Mouse (Mus musculus): ENCODE data around the gene Cadm2.

Cadm2 gene

GRCm38 (mm10) chr16:67591015-67591414 lies 29.7 kb downstream of the Cadm2 start:
- no peak for DNase-seq (ENCODE audit: low read depth, low spot score)
- H3K27me3 ChIP-seq (ENCODE audit: control insufficient read depth, insufficient read depth, low read length, poor library complexity, severe bottlenecking), result no peaks in the 10 kb centered on the region
- no peaks in the 10 kb centered on the region for H3K36me3 ChIP-seq (ENCODE audit: control insufficient read depth, insufficient read depth, low read length, poor library complexity, severe bottlenecking)

- Histone ChIP-seq H3K36me3 (ENCODE audit: control insufficient read depth, insufficient read depth, low read length, poor library complexity, severe bottlenecking) (no peaks in the 10 kb centered on the region), H3K27me3 (ENCODE audit: control insufficient read depth, insufficient read depth, low read length, poor library complexity, severe bottlenecking) (no peaks in the 10 kb centered on the region)
- DNase-seq (ENCODE audit: low read depth, low spot score), result no peak
Observed at GRCm38 (mm10) chr16:67578842-67579517, 41.7 kb downstream of the Cadm2 start.

- Histone ChIP-seq H3K27me3 (ENCODE audit: control insufficient read depth, insufficient read depth, low read length, poor library complexity, severe bottlenecking) (no peaks in the 10 kb centered on the region), H3K36me3 (ENCODE audit: control insufficient read depth, insufficient read depth, low read length, poor library complexity, severe bottlenecking) (no peaks in the 10 kb centered on the region)
- DNase-seq (ENCODE audit: low read depth, low spot score), result no peak
Observed at GRCm38 (mm10) chr16:67575557-67575956, 45.2 kb downstream of the Cadm2 start.

DNA sequence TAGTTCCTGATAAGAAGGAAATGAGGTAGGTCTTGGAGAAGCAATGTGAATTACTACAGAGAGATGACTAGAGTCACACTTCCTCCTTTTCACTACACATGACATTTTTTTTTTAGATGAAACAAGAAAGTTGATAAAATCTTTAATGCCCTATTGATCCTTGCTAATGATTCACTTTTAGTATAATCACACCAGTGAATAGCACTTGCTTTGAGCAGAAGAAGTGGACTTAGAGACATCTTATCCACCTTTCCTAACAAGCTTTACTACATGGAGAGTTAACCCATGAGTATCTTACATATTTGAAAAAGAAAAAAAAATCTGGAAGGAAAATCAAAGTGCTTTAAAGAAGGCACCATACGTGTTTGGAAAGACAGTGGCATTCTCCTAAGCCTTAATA lies 93.7 kb downstream of the Cadm2 start:
- H3K27me3 ChIP-seq (ENCODE audit: control insufficient read depth, insufficient read depth, low read length, poor library complexity, severe bottlenecking), result no peaks in the 10 kb centered on the region
- DNase-seq (ENCODE audit: low read depth, low spot score), result no peak
- no peaks in the 10 kb centered on the region for H3K36me3 ChIP-seq (ENCODE audit: control insufficient read depth, insufficient read depth, low read length, poor library complexity, severe bottlenecking)

DNA sequence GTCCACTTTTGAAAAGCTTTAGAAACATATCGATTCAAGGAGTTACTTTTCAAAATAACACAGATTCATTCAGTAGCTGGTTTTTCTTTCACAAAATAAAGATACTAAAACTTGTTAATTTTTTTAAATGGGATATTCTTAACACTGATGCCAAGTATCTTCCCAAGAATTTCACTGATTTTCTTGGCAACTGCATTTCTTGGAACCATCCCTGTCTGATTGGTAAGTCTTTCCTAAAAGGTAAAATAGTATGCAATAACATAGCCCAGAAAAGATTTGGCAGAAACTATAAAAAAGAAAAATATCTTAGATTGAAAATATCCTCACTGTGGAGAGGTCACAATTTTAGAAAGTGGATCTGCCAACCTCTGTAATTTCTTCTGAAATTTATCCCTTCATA lies 95.8 kb downstream of the Cadm2 start:
- no peak for DNase-seq (ENCODE audit: low read depth, low spot score)
- no peaks in the 10 kb centered on the region for H3K36me3 ChIP-seq (ENCODE audit: control insufficient read depth, insufficient read depth, low read length, poor library complexity, severe bottlenecking)
- H3K27me3 ChIP-seq (ENCODE audit: control insufficient read depth, insufficient read depth, low read length, poor library complexity, severe bottlenecking), result no peaks in the 10 kb centered on the region

- no peak for DNase-seq (ENCODE audit: low read depth, low spot score)
- Histone ChIP-seq H3K27me3 (ENCODE audit: control insufficient read depth, insufficient read depth, low read length, poor library complexity, severe bottlenecking) (no peaks in the 10 kb centered on the region), H3K36me3 (ENCODE audit: control insufficient read depth, insufficient read depth, low read length, poor library complexity, severe bottlenecking) (no peaks in the 10 kb centered on the region)
Observed at GRCm38 (mm10) chr16:67518311-67518710, 102.4 kb downstream of the Cadm2 start.

DNA sequence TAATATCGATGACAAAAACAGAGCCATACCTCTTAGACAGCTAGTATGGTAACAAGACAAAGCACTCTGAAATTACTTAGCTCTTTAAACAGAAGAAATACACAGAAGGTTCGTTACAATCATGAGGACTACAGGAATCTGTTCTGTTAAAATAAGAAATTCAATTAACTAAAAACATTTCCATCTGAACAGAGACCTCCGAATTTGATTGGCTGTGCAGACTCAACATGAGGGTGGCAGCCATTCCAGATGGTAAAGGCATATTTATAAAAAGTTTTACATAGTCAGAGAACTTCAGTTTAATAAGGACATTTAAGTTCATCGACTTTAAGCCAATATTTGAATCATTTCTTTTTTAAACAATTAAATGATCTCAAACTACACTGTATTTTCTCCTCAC lies 105.2 kb downstream of the Cadm2 start:
- no peaks in the 10 kb centered on the region for H3K27me3 ChIP-seq (ENCODE audit: control insufficient read depth, insufficient read depth, low read length, poor library complexity, severe bottlenecking)
- DNase-seq (ENCODE audit: low read depth, low spot score), result no peak
- no peaks in the 10 kb centered on the region for H3K36me3 ChIP-seq (ENCODE audit: control insufficient read depth, insufficient read depth, low read length, poor library complexity, severe bottlenecking)

- DNase-seq (ENCODE audit: low read depth, low spot score), result no peak
- no peaks in the 10 kb centered on the region for H3K27me3 ChIP-seq (ENCODE audit: control insufficient read depth, insufficient read depth, low read length, poor library complexity, severe bottlenecking)
- no peaks in the 10 kb centered on the region for H3K36me3 ChIP-seq (ENCODE audit: control insufficient read depth, insufficient read depth, low read length, poor library complexity, severe bottlenecking)
Observed at GRCm38 (mm10) chr16:67509079-67509478, 111.6 kb downstream of the Cadm2 start.

- no peak for DNase-seq (ENCODE audit: low read depth, low spot score)
- H3K27me3 ChIP-seq (ENCODE audit: control insufficient read depth, insufficient read depth, low read length, poor library complexity, severe bottlenecking), result no peaks in the 10 kb centered on the region
- H3K36me3 ChIP-seq (ENCODE audit: control insufficient read depth, insufficient read depth, low read length, poor library complexity, severe bottlenecking), result no peaks in the 10 kb centered on the region
Observed at GRCm38 (mm10) chr16:67482542-67482941, 138.2 kb downstream of the Cadm2 start.

GRCm38 (mm10) chr16:67467041-67467440 lies 153.7 kb downstream of the Cadm2 start:
- Histone ChIP-seq H3K27me3 (ENCODE audit: control insufficient read depth, insufficient read depth, low read length, poor library complexity, severe bottlenecking) (no peaks in the 10 kb centered on the region), H3K36me3 (ENCODE audit: control insufficient read depth, insufficient read depth, low read length, poor library complexity, severe bottlenecking) (no peaks in the 10 kb centered on the region)
- no peak for DNase-seq (ENCODE audit: low read depth, low spot score)

- DNase-seq (ENCODE audit: low read depth, low spot score), result no peak
- H3K36me3 ChIP-seq (ENCODE audit: control insufficient read depth, insufficient read depth, low read length, poor library complexity, severe bottlenecking), result no peaks in the 10 kb centered on the region
- no peaks in the 10 kb centered on the region for H3K27me3 ChIP-seq (ENCODE audit: control insufficient read depth, insufficient read depth, low read length, poor library complexity, severe bottlenecking)
Observed at GRCm38 (mm10) chr16:67436301-67436700, 184.4 kb downstream of the Cadm2 start.

DNA sequence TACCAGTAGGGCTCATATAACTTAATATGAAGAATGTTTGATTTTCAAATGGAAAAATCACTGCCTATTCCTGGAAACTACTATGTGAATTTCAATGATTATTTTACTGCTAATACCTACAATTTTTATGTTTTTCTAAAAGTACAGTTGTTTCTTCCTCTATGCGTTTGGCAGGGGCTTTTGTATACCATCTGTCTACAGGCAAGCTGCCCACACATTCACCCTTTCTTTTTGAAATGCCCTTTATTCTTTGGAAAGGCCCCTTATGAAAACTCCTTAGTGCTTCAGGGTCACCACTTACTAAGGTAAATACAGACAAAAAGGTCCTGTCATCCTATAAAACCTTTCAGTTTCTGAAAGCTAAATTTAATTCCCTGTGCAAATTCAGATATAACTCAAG lies 195.3 kb downstream of the Cadm2 start:
- no peak for DNase-seq (ENCODE audit: low read depth, low spot score)
- no peaks in the 10 kb centered on the region for H3K36me3 ChIP-seq (ENCODE audit: control insufficient read depth, insufficient read depth, low read length, poor library complexity, severe bottlenecking)
- H3K27me3 ChIP-seq (ENCODE audit: control insufficient read depth, insufficient read depth, low read length, poor library complexity, severe bottlenecking), result no peaks in the 10 kb centered on the region

GRCm38 (mm10) chr16:67410926-67411325 lies 209.8 kb downstream of the Cadm2 start:
- no peak for DNase-seq (ENCODE audit: low read depth, low spot score)
- no peaks in the 10 kb centered on the region for H3K36me3 ChIP-seq (ENCODE audit: control insufficient read depth, insufficient read depth, low read length, poor library complexity, severe bottlenecking)
- H3K27me3 ChIP-seq (ENCODE audit: control insufficient read depth, insufficient read depth, low read length, poor library complexity, severe bottlenecking), result no peaks in the 10 kb centered on the region

- Histone ChIP-seq H3K27me3 (ENCODE audit: control insufficient read depth, insufficient read depth, low read length, poor library complexity, severe bottlenecking) (no peaks in the 10 kb centered on the region), H3K36me3 (ENCODE audit: control insufficient read depth, insufficient read depth, low read length, poor library complexity, severe bottlenecking) (no peaks in the 10 kb centered on the region)
- no peak for DNase-seq (ENCODE audit: low read depth, low spot score)
Observed at GRCm38 (mm10) chr16:67410482-67410881, 210.2 kb downstream of the Cadm2 start.

DNA sequence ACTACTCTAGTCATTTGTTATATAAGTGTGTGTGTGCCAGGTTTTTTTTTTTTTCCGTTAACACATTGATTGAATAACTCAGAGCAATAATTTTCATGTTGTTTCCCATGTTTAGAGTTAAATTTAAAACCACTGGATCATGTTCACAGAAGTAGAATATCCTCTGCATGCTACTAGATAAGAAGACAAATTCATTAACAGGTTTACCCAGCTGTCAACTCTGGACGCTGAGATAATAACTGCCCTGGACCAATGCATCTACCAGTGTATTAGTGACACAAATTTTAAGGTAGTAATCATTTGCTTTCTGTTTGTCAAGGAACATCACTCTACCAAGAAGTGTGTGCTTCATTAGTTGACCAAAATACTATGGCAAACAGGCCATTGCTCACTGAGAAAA lies 253.0 kb downstream of the Cadm2 start:
- DNase-seq (ENCODE audit: low read depth, low spot score), result no peak
- no peaks in the 10 kb centered on the region for H3K27me3 ChIP-seq (ENCODE audit: control insufficient read depth, insufficient read depth, low read length, poor library complexity, severe bottlenecking)
- H3K36me3 ChIP-seq (ENCODE audit: control insufficient read depth, insufficient read depth, low read length, poor library complexity, severe bottlenecking), result no peaks in the 10 kb centered on the region

DNA sequence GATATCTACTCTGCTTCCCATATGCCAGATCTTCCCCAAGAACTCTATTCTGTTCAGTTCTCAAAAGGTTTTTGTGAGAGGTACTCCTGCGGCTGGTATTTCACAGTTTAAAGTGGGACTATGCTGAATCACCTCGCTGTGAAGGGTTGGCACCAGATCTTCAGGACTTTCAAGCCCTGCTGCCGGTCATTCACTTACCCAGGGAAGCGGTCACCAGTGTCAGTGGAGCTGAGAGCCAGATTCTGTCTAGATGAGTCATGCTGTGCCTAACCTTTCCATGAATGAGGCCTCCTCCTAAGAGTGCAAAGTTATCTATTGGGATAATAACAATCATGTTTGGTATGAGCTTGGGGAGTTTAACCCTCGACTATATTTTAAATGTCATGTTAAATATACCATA lies 272.7 kb downstream of the Cadm2 start:
- H3K36me3 ChIP-seq (ENCODE audit: control insufficient read depth, insufficient read depth, low read length, poor library complexity, severe bottlenecking), result no peaks in the 10 kb centered on the region
- H3K27me3 ChIP-seq (ENCODE audit: control insufficient read depth, insufficient read depth, low read length, poor library complexity, severe bottlenecking), result no peaks in the 10 kb centered on the region
- no peak for DNase-seq (ENCODE audit: low read depth, low spot score)
